Mouse (Mus musculus): ENCODE results near the gene Amn1. TPM values are rescaled to one million over a fixed set of nuclear protein-coding genes. Genes with fewer than 3 reads are reported as not detected.

Gene Amn1
- total RNA-seq (2023) = 26.6 and 32.1 TPM in 2 replicates

DNA sequence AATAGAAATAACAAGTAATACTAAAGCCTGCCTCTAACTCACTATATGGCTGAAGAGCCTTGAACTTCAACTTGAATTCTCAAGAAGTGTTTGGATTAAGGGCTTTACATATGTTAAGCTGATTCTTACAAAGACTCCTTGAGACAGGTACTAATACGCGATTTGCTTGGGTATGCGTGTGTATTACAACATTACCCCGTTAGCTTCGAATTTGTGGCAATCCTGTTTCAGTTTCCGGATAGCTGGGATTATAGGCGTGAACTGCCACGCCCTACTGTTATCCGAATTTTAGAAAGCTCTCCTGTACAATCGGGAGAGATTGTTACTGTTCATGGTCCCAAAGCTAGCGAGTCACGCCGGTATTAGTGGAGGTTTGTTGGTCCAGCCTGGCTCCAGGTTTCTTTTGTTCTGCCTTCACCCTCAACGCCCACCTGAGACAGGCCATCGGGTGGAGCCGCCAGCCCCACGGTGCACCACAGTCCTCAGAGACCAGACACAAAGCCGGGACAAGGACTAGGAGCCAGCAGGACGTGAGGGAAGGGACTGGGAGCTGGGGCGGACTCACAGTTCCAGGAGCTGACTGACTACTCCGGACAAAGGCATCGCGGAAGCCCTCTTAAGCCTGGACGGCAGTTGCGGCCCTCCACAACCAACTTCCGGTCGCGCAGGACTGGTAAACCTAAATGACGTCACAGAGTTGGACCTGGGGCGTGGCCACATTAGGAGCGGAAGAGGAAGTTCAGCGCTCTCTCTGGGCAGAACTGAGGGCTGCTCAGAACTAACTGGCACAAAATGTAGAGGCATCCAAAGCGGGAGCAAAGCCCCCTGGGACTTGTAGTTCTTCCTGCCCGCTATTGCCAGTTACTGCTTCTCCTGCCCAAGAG, at the start of gene Amn1:
Gene Amn1 (minus strand): TSS at position 672 of the 884 bp plus-strand sequence.

GRCm38 (mm10) chr6:149139471-149139870, 49.0 kb downstream of the Amn1 start, which contains the start of gene Etfbkmt:
Etfbkmt (plus strand) TSS chr6:149139849.

DNA sequence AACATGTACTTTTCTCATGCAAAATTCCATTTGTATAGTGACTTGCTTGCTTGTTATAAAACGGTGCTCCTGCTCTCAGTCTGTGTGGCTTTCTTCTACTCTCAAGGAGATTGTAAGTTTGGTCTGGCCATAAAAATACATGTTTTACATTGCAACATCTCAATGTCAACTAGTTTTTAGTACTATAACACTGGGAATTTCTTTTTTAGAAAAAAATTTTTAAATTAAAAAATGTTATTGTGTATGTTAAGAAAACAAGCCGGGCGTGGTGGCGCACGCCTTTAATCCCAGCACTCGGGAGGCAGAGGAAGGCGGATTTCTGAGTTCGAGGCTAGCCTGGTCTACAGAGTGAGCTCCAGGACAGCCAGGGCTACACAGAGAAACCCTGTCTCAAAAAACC, 58.6 kb downstream of the Amn1 start, which contains the start of gene Gm10203:
Gene Gm10203 (plus strand): TSS at position 301 of the 400 bp plus-strand sequence.

Other genes with a start within 250 kb of the Amn1 start
- gene Sinhcaf, start 242.2 kb downstream of the Amn1 start, total RNA-seq (2023) = 9.1 and 12.9 TPM in 2 replicates
- 0.82 and 1.2 TPM in 2 replicates for gene Dennd5b, start 87.0 kb downstream of the Amn1 start, total RNA-seq (2023)
- not detected in 2 replicates for gene Gm10203, start 58.5 kb downstream of the Amn1 start, total RNA-seq (2023)
- gene Etfbkmt, start 48.9 kb downstream of the Amn1 start, total RNA-seq (2023) = 2.9 and 3.2 TPM in 2 replicates
- gene Resf1, start 120.7 kb upstream of the Amn1 start, total RNA-seq (2023) = 334 and 354 TPM in 2 replicates
- 0.09 and 0.14 TPM in 2 replicates for gene Bicd1, start 220.2 kb upstream of the Amn1 start, total RNA-seq (2023)